Mouse (Mus musculus) adrenal gland, adult 8-10 months (tissue): Measurements from ENCODE around the gene Gcnt7. TPM values are rescaled to one million over a fixed set of nuclear protein-coding genes. Genes with fewer than 3 reads are reported as not detected.

Experiments
- DNase-seq: peaks from one replicate; pipeline ENCODE4 v3.0.0; 2022
- total RNA-seq, 4 experiments: library from RNA; stranded (reverse); gene quantifications; 2 replicates each; pipeline ENCODE4 v1.2.4; 2022

The Gcnt7 gene
- total RNA-seq, 4 experiments from 2014 or later: not detected

- no peak for DNase-seq
Measured at GRCm38 (mm10) chr2:172452458-172452857, 5.9 kb downstream of the Gcnt7 start.

- DNase-seq: no peak
Measured at GRCm38 (mm10) chr2:172452031-172452430, 6.4 kb downstream of the Gcnt7 start.

- no peak for DNase-seq
Measured at GRCm38 (mm10) chr2:172450640-172451039, 7.8 kb downstream of the Gcnt7 start.

GRCm38 (mm10) chr2:172448329-172448728 is 10.1 kb downstream of the Gcnt7 start:
- DNase-seq: no peak

- no peak for DNase-seq
Measured at GRCm38 (mm10) chr2:172447317-172447716, 11.1 kb downstream of the Gcnt7 start.

GRCm38 (mm10) chr2:172445617-172446016 is 12.8 kb downstream of the Gcnt7 start:
- no peak for DNase-seq

GRCm38 (mm10) chr2:172441176-172441575 is 17.2 kb downstream of the Gcnt7 start:
- DNase-seq: no peak

- DNase-seq: no peak
Measured at GRCm38 (mm10) chr2:172440640-172441005, 17.8 kb downstream of the Gcnt7 start.

GRCm38 (mm10) chr2:172439843-172440639 is 18.4 kb downstream of the Gcnt7 start, which contains the start of gene Rtf2:
TSS of gene Rtf2 (plus strand) at chr2:172440556.
- DNase-seq: peak; percentile 99

GRCm38 (mm10) chr2:172437371-172437952 is 20.9 kb downstream of the Gcnt7 start:
- no peak for DNase-seq

GRCm38 (mm10) chr2:172433746-172434145 is 24.6 kb downstream of the Gcnt7 start:
- DNase-seq: no peak

- DNase-seq: no peak
Measured at GRCm38 (mm10) chr2:172430609-172431008, 27.8 kb downstream of the Gcnt7 start.

- DNase-seq: no peak
Measured at GRCm38 (mm10) chr2:172418208-172418607, 40.2 kb downstream of the Gcnt7 start.

- no peak for DNase-seq
Measured at GRCm38 (mm10) chr2:172416876-172417275, 41.5 kb downstream of the Gcnt7 start.

- DNase-seq: no peak
Measured at GRCm38 (mm10) chr2:172416218-172416617, 42.2 kb downstream of the Gcnt7 start.

GRCm38 (mm10) chr2:172413894-172414293 is 44.5 kb downstream of the Gcnt7 start:
- DNase-seq: no peak

GRCm38 (mm10) chr2:172413273-172413672 is 45.1 kb downstream of the Gcnt7 start:
- DNase-seq: no peak

GRCm38 (mm10) chr2:172412454-172412853 is 45.9 kb downstream of the Gcnt7 start:
- no peak for DNase-seq

- no peak for DNase-seq
Measured at GRCm38 (mm10) chr2:172411091-172411490, 47.3 kb downstream of the Gcnt7 start.

- DNase-seq: no peak
Measured at GRCm38 (mm10) chr2:172410686-172411085, 47.7 kb downstream of the Gcnt7 start.

GRCm38 (mm10) chr2:172407499-172407898 is 50.9 kb downstream of the Gcnt7 start:
- DNase-seq: no peak

GRCm38 (mm10) chr2:172406173-172406572 is 52.2 kb downstream of the Gcnt7 start:
- DNase-seq: no peak

GRCm38 (mm10) chr2:172405011-172405410 is 53.4 kb downstream of the Gcnt7 start:
- no peak for DNase-seq

- DNase-seq: no peak
Measured at GRCm38 (mm10) chr2:172404239-172404638, 54.2 kb downstream of the Gcnt7 start.
